Mouse (Mus musculus): ENCODE results near the gene Myof. TPM values are rescaled to one million over a fixed set of nuclear protein-coding genes. Genes with fewer than 3 reads are reported as not detected.

Gene Myof
- polyA plus RNA-seq, 1 experiment, result 24.2 TPM

GRCm38 (mm10) chr19:37954772-37955171, 88.6 kb downstream of the Myof start:
- Histone ChIP-seq H3K36me3 (ENCODE audit: control insufficient read depth, insufficient read depth, low read length) (no peaks in the 10 kb centered on the region; the same call in 1 of the 2 replicates), H3K27ac (ENCODE audit: insufficient read depth, low read depth, low read length) (no peak overlapping the region), H3K27me3 (replicated peaks; ENCODE audit: control insufficient read depth, insufficient read depth, low read length) (no peaks in the 10 kb centered on the region), H3K4me3 (ENCODE audit: insufficient read depth, low read depth, low read length) (no peak overlapping the region), H3K4me1 (ENCODE audit: control insufficient read depth, insufficient read depth, low read length) (no peaks in the 10 kb centered on the region)
- no peak for TF ChIP-seq POLR2A (IDR thresholded peaks at IDR 0.05; ENCODE audit: low read depth, low read length)
- no peak for TF ChIP-seq CTCF (conservative IDR thresholded peaks at IDR 0.05; ENCODE audit: insufficient read depth, insufficient read length, low read depth, low read length)
- no peak for DNase-seq
- WGBS, result 87% methylated on average over 5 of the region's 5 CpGs

- Histone ChIP-seq H3K27me3 (replicated peaks; ENCODE audit: control insufficient read depth, insufficient read depth, low read length) (no peaks in the 10 kb centered on the region), H3K27ac (ENCODE audit: insufficient read depth, low read depth, low read length) (no peak overlapping the region), H3K4me1 (ENCODE audit: control insufficient read depth, insufficient read depth, low read length) (no peaks in the 10 kb centered on the region), H3K4me3 (ENCODE audit: insufficient read depth, low read depth, low read length) (no peak overlapping the region), H3K36me3 (ENCODE audit: control insufficient read depth, insufficient read depth, low read length) (no peaks in the 10 kb centered on the region; the same call in 1 of the 2 replicates)
- no peak for DNase-seq
- no peak for TF ChIP-seq CTCF (conservative IDR thresholded peaks at IDR 0.05; ENCODE audit: insufficient read depth, insufficient read length, low read depth, low read length)
- no peak for TF ChIP-seq POLR2A (IDR thresholded peaks at IDR 0.05; ENCODE audit: low read depth, low read length)
- WGBS, result 88% methylated on average over 8 of the region's 8 CpGs
These were observed 89.1 kb downstream of the Myof start for GRCm38 (mm10) chr19:37954236-37954635.

- Histone ChIP-seq H3K27ac (ENCODE audit: insufficient read depth, low read depth, low read length) (no peak overlapping the region), H3K27me3 (replicated peaks; ENCODE audit: control insufficient read depth, insufficient read depth, low read length) (no peaks in the 10 kb centered on the region), H3K36me3 (ENCODE audit: control insufficient read depth, insufficient read depth, low read length) (no peaks in the 10 kb centered on the region; the same call in 1 of the 2 replicates), H3K4me3 (ENCODE audit: insufficient read depth, low read depth, low read length) (no peak overlapping the region), H3K4me1 (ENCODE audit: control insufficient read depth, insufficient read depth, low read length) (no peaks in the 10 kb centered on the region)
- no peak for TF ChIP-seq CTCF (conservative IDR thresholded peaks at IDR 0.05; ENCODE audit: insufficient read depth, insufficient read length, low read depth, low read length)
- TF ChIP-seq POLR2A (IDR thresholded peaks at IDR 0.05; ENCODE audit: low read depth, low read length), result no peak
- DNase-seq, result no peak
- WGBS, result 51% methylated on average over 4 of the region's 4 CpGs
These were observed 96.7 kb downstream of the Myof start for GRCm38 (mm10) chr19:37946696-37947095.

GRCm38 (mm10) chr19:37946053-37946452, 97.3 kb downstream of the Myof start:
- no peaks in the 10 kb centered on the region for H3K4me1 ChIP-seq (ENCODE audit: control insufficient read depth, insufficient read depth, low read length)
- no peak overlapping the region for H3K4me3 ChIP-seq (ENCODE audit: insufficient read depth, low read depth, low read length)
- no peak for DNase-seq
- no peak for TF ChIP-seq POLR2A (IDR thresholded peaks at IDR 0.05; ENCODE audit: low read depth, low read length)
- no peak for TF ChIP-seq CTCF (conservative IDR thresholded peaks at IDR 0.05; ENCODE audit: insufficient read depth, insufficient read length, low read depth, low read length)
- no peaks in the 10 kb centered on the region for H3K27me3 ChIP-seq (replicated peaks; ENCODE audit: control insufficient read depth, insufficient read depth, low read length)
- whole genome bisulfite sequencing, result 79% methylated on average over 8 of the region's 8 CpGs
- no peaks in the 10 kb centered on the region; the same call in 1 of the 2 replicates for H3K36me3 ChIP-seq (ENCODE audit: control insufficient read depth, insufficient read depth, low read length)
- no peak overlapping the region for H3K27ac ChIP-seq (ENCODE audit: insufficient read depth, low read depth, low read length)

GRCm38 (mm10) chr19:37939203-37939602, 104.2 kb downstream of the Myof start:
- DNase-seq, result no peak
- Histone ChIP-seq H3K36me3 (ENCODE audit: control insufficient read depth, insufficient read depth, low read length) (no peaks in the 10 kb centered on the region), H3K4me3 (ENCODE audit: insufficient read depth, low read depth, low read length) (no peak overlapping the region), H3K4me1 (ENCODE audit: control insufficient read depth, insufficient read depth, low read length) (no peaks in the 10 kb centered on the region), H3K27me3 (replicated peaks; ENCODE audit: control insufficient read depth, insufficient read depth, low read length) (no peaks in the 10 kb centered on the region), H3K27ac (ENCODE audit: insufficient read depth, low read depth, low read length) (no peak overlapping the region)
- WGBS, result 87% methylated on average over 10 of the region's 10 CpGs
- TF ChIP-seq CTCF (conservative IDR thresholded peaks at IDR 0.05; ENCODE audit: insufficient read depth, insufficient read length, low read depth, low read length) (no peak), POLR2A (IDR thresholded peaks at IDR 0.05; ENCODE audit: low read depth, low read length) (no peak)

GRCm38 (mm10) chr19:37937092-37937491, 106.3 kb downstream of the Myof start:
- no peak overlapping the region for H3K27ac ChIP-seq (ENCODE audit: insufficient read depth, low read depth, low read length)
- H3K4me3 ChIP-seq (ENCODE audit: insufficient read depth, low read depth, low read length), result no peak overlapping the region
- no peaks in the 10 kb centered on the region for H3K36me3 ChIP-seq (ENCODE audit: control insufficient read depth, insufficient read depth, low read length)
- no peaks in the 10 kb centered on the region for H3K27me3 ChIP-seq (replicated peaks; ENCODE audit: control insufficient read depth, insufficient read depth, low read length)
- H3K4me1 ChIP-seq (ENCODE audit: control insufficient read depth, insufficient read depth, low read length), result peaks cover 3% of the 10 kb centered on the region; the same call in 1 of the 2 replicates
- DNase-seq, result peak; percentile 10
- TF ChIP-seq CTCF (conservative IDR thresholded peaks at IDR 0.05; ENCODE audit: insufficient read depth, insufficient read length, low read depth, low read length) (0 out of 2 replicates have a peak, but pooled peaks have one; percentile 6), POLR2A (IDR thresholded peaks at IDR 0.05; ENCODE audit: low read depth, low read length) (no peak)

- TF ChIP-seq CTCF (conservative IDR thresholded peaks at IDR 0.05; ENCODE audit: insufficient read depth, insufficient read length, low read depth, low read length), result no peak
- no peak for TF ChIP-seq POLR2A (IDR thresholded peaks at IDR 0.05; ENCODE audit: low read depth, low read length)
- H3K27me3 ChIP-seq (replicated peaks; ENCODE audit: control insufficient read depth, insufficient read depth, low read length), result no peaks in the 10 kb centered on the region
- H3K27ac ChIP-seq (ENCODE audit: insufficient read depth, low read depth, low read length), result no peak overlapping the region
- no peak overlapping the region for H3K4me3 ChIP-seq (ENCODE audit: insufficient read depth, low read depth, low read length)
- no peak for DNase-seq
- WGBS, result 87% methylated on average over 6 of the region's 6 CpGs
- H3K4me1 ChIP-seq (ENCODE audit: control insufficient read depth, insufficient read depth, low read length), result peaks cover 5% of the 10 kb centered on the region; the same call in 1 of the 2 replicates
- no peaks in the 10 kb centered on the region for H3K36me3 ChIP-seq (ENCODE audit: control insufficient read depth, insufficient read depth, low read length)
These were observed 108.7 kb downstream of the Myof start for GRCm38 (mm10) chr19:37934640-37935039.

All from kidney, adult 2 months (tissue).